ENCODE assay signal across 8 mouse cellular contexts in genomic region chr3:79664787-79665408, GRCm38 (mm10). TPM values are rescaled to one million over a fixed set of nuclear protein-coding genes. Genes with fewer than 3 reads are reported as not detected.
DNase-seq lines count a peak whose midpoint lies in the region; ATAC-seq lines count a peak whose summit lies in the region.

No protein-coding gene starts in this region.

- no peaks in the 10 kb centered on the region for H3K9me3 ChIP-seq in forebrain, embryonic 12.5 days
- H3K9me3 ChIP-seq in intestine, embryonic 15.5 days, result no peaks in the 10 kb centered on the region
- no peaks in the 10 kb centered on the region for H3K9me3 ChIP-seq in limb, embryonic 12.5 days
- no peaks in the 10 kb centered on the region for H3K9me3 ChIP-seq in neural tube, embryonic 13.5 days

- H3K27me3 ChIP-seq in forebrain, embryonic 12.5 days, result no peaks in the 10 kb centered on the region
- no peaks in the 10 kb centered on the region for H3K27me3 ChIP-seq in intestine, embryonic 15.5 days (replicated peaks)
- no peaks in the 10 kb centered on the region for H3K27me3 ChIP-seq in limb, embryonic 12.5 days
- no peaks in the 10 kb centered on the region for H3K27me3 ChIP-seq in neural tube, embryonic 13.5 days

- H3K4me3 ChIP-seq in forebrain, embryonic 12.5 days (replicated peaks), result no peak overlapping the region
- no peak overlapping the region for H3K4me3 ChIP-seq in intestine, embryonic 15.5 days (replicated peaks)
- H3K4me3 ChIP-seq in limb, embryonic 12.5 days (replicated peaks), result no peak overlapping the region
- H3K4me3 ChIP-seq in neural tube, embryonic 13.5 days, result no peak overlapping the region

- H3K9ac ChIP-seq in forebrain, embryonic 12.5 days, result no peak overlapping the region
- H3K9ac ChIP-seq in intestine, embryonic 15.5 days, result no peak overlapping the region
- no peak overlapping the region for H3K9ac ChIP-seq in limb, embryonic 12.5 days (replicated peaks)
- no peak overlapping the region for H3K9ac ChIP-seq in neural tube, embryonic 13.5 days

- H3K4me2 ChIP-seq in forebrain, embryonic 12.5 days, result no peak overlapping the region
- no peak overlapping the region for H3K4me2 ChIP-seq in intestine, embryonic 15.5 days (replicated peaks)
- no peak overlapping the region for H3K4me2 ChIP-seq in limb, embryonic 12.5 days
- H3K4me2 ChIP-seq in neural tube, embryonic 13.5 days, result no peak overlapping the region

- 41% methylated on average over 9 of the region's 9 CpGs for WGBS in forebrain, embryonic 12.5 days
- WGBS in intestine, embryonic 15.5 days, result 41% methylated on average over 9 of the region's 9 CpGs
- 41% methylated on average over 9 of the region's 9 CpGs for WGBS in limb, embryonic 12.5 days
- 42% methylated on average over 9 of the region's 9 CpGs for WGBS in neural tube, embryonic 13.5 days

- peak; percentile 27 for DNase-seq in urinary bladder, postnatal 14 days (ENCODE audit: low spot score)
- DNase-seq in urinary bladder, postnatal 10 days (ENCODE audit: low spot score), result no peak
- DNase-seq in c-Kit-positive CD71-negative TER-119-negative erythroid progenitor cells, embryonic 14.5 days (ENCODE audit: low read depth), result peak; percentile 42
- DNase-seq in yolk sac, embryonic 10.5 days (ENCODE audit: low spot score), result peak; percentile 58

- no peak overlapping the region for H3K27ac ChIP-seq in forebrain, embryonic 12.5 days
- H3K27ac ChIP-seq in intestine, embryonic 15.5 days, result no peak overlapping the region
- no peak overlapping the region for H3K27ac ChIP-seq in limb, embryonic 12.5 days
- no peak overlapping the region for H3K27ac ChIP-seq in neural tube, embryonic 13.5 days (replicated peaks)

- ATAC-seq in forebrain, embryonic 12.5 days (ENCODE audit: low FRiP score), result peak; percentile 67
- peak; percentile 51; the same call in 1 of the 2 replicates for ATAC-seq in intestine, embryonic 15.5 days
- ATAC-seq in limb, embryonic 12.5 days (ENCODE audit: insufficient number of reproducible peaks, insufficient read depth, low FRiP score, low TSS enrichment, low read depth), result 0 out of 2 replicates have a peak, but pooled peaks have one; percentile 37
- ATAC-seq in neural tube, embryonic 13.5 days (ENCODE audit: low read depth), result peak; percentile 71; the same call in 1 of the 2 replicates

- no peaks in the 10 kb centered on the region for H3K4me1 ChIP-seq in forebrain, embryonic 12.5 days
- H3K4me1 ChIP-seq in intestine, embryonic 15.5 days (replicated peaks), result no peaks in the 10 kb centered on the region
- no peaks in the 10 kb centered on the region for H3K4me1 ChIP-seq in limb, embryonic 12.5 days (replicated peaks)
- no peaks in the 10 kb centered on the region for H3K4me1 ChIP-seq in neural tube, embryonic 13.5 days (replicated peaks)

- no peaks in the 10 kb centered on the region for H3K36me3 ChIP-seq in forebrain, embryonic 12.5 days (replicated peaks)
- H3K36me3 ChIP-seq in intestine, embryonic 15.5 days, result no peaks in the 10 kb centered on the region
- H3K36me3 ChIP-seq in limb, embryonic 12.5 days, result no peaks in the 10 kb centered on the region
- H3K36me3 ChIP-seq in neural tube, embryonic 13.5 days, result no peaks in the 10 kb centered on the region

RNA-seq across cellular contexts. Expression of gene Etfdh, which starts 35.6 kb away (rescaled TPM):
- polyA plus RNA-seq in forebrain, embryonic 12.5 days (2016; fragmentation: Nextera tagmentation; extraction: Ambion mirVana), result 42.2 and 42.5 TPM in 2 replicates
- polyA plus RNA-seq in intestine, embryonic 15.5 days (2015; fragmentation: Nextera tagmentation; extraction: Ambion mirVana), result 87.5 and 88.0 TPM in 2 replicates
- 45.0 and 46.8 TPM in 2 replicates for polyA plus RNA-seq in limb, embryonic 12.5 days (2016; fragmentation: Nextera tagmentation; extraction: Ambion mirVana)
- polyA plus RNA-seq in neural tube, embryonic 13.5 days (2015; fragmentation: Nextera tagmentation; extraction: Ambion mirVana), result 49.7 and 51.3 TPM in 2 replicates

RNA-seq across cellular contexts. Expression of gene 4930579G24Rik, which starts 36.0 kb away (rescaled TPM):
- 18.1 and 19.5 TPM in 2 replicates for polyA plus RNA-seq in forebrain, embryonic 12.5 days (2016; fragmentation: Nextera tagmentation; extraction: Ambion mirVana)
- polyA plus RNA-seq in intestine, embryonic 15.5 days (2015; fragmentation: Nextera tagmentation; extraction: Ambion mirVana), result 19.9 and 22.5 TPM in 2 replicates
- 39.6 and 41.2 TPM in 2 replicates for polyA plus RNA-seq in limb, embryonic 12.5 days (2016; fragmentation: Nextera tagmentation; extraction: Ambion mirVana)
- 10.0 and 11.1 TPM in 2 replicates for polyA plus RNA-seq in neural tube, embryonic 13.5 days (2015; fragmentation: Nextera tagmentation; extraction: Ambion mirVana)
